Mouse (Mus musculus) forebrain, embryonic 13.5 days (tissue): ENCODE results near the gene Gtf2ird1. TPM values are rescaled to one million over a fixed set of nuclear protein-coding genes. Genes with fewer than 3 reads are reported as not detected.

Source experiments
- ATAC-seq: fragments of 200-750 bp; cut with Nextera tagmentation; 2 replicates; pipeline ENCODE4 v1.8.0; 2017
- H3K27ac ChIP-seq: fragments of 300-500 bp; sonication (generic); 2 replicates; pipeline ENCODE4 v1.5.1; 2015; ENCODE audit warnings: inconsistent platforms, mild to moderate bottlenecking, moderate library complexity
- H3K27me3 ChIP-seq: fragments of 300-500 bp; sonication (generic); 2 replicates; pipeline ENCODE4 v1.6.1; 2015; ENCODE audit warnings: mild to moderate bottlenecking, inconsistent platforms
- H3K36me3 ChIP-seq: fragments of 300-500 bp; sonication (generic); 2 replicates; pipeline ENCODE4 v1.6.1; 2015; ENCODE audit warnings: mild to moderate bottlenecking, inconsistent platforms; ENCODE audit not compliant: poor library complexity, severe bottlenecking
- H3K4me1 ChIP-seq: fragments of 300-500 bp; sonication (generic); 2 replicates; pipeline ENCODE4 v1.6.1; 2015; ENCODE audit warnings: inconsistent platforms
- H3K4me2 ChIP-seq: fragments of 300-500 bp; sonication (generic); 2 replicates; pipeline ENCODE4 v1.6.1; 2015; ENCODE audit warnings: inconsistent platforms, mild to moderate bottlenecking, moderate library complexity
- H3K4me3 ChIP-seq: fragments of 300-500 bp; sonication (generic); 2 replicates; pipeline ENCODE4 v1.5.1; 2015; ENCODE audit warnings: mild to moderate bottlenecking, inconsistent platforms
- H3K9ac ChIP-seq: fragments of 300-500 bp; sonication (generic); 2 replicates; pipeline ENCODE4 v1.6.1; 2015; ENCODE audit warnings: mild to moderate bottlenecking, inconsistent platforms
- H3K9me3 ChIP-seq: fragments of 300-500 bp; sonication (generic); replicated peaks from 2 replicates; pipeline ENCODE4 v1.6.1; 2016; ENCODE audit warnings: inconsistent platforms
- WGBS: fragments of 180-500 bp; shearing (Covaris S2); methylation state at CpG from one replicate; pipeline ENCODE4 v1.1.7; 2015; 5-methylcytosine and 5-hydroxymethylcytosine counted together
- microRNA-seq: library from miRNA; unstranded; fragments of <30 nt; microRNA quantifications from one replicate; pipeline ENCODE4, GENCODE M21; 2016
- polyA plus RNA-seq: library from polyadenylated mRNA; unstranded; fragments of >200 nt; fragmentation: Nextera tagmentation; extraction: Ambion mirVana; gene quantifications from 2 replicates; pipeline ENCODE4 v1.2.1, GENCODE M21; 2015

Gene Gtf2ird1
- polyA plus RNA-seq, 1 experiment from 2014 or later = 72.9 TPM

DNA sequence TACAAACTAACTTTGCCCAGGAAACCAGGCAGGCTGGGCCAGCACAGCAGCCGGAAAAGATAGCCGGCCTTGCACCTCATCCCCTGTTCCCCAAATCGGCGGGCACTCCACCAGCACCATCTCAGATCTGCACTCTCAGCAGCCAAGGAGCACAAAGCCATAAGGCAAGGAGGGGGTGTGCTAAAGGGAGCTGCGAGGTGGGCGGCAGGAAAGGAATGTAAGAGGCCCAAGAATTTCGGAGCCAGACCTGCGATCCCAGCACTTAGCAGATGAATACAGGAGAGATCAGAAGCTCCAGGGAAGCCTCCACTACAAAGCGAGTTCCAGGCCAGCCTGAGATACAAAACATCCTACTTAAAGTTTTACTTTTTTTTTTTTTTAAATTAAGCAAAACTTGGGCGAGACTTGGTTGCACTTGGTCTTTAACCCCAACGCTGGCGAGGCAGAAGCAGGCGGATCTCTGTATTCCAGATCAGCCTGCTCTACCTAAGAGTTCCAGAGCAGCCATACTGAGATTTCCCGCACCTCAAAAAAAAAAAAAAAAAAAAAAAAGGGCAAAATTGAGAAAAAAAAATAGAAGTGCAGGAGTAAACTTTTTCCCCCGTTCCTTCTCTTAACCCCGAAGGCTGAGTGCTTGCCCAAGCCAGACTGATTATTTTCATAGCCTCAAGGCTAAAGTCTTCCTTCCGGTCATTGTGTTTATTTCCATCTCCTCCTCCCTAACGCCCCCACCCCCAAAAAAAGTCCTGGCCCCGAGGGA is 143.6 kb downstream of the Gtf2ird1 start:
- no peak for ATAC-seq
- peaks cover 34% of the 10 kb centered on the region for H3K36me3 ChIP-seq
- H3K27ac ChIP-seq = peak overlapping the region; percentile 98
- H3K9me3 ChIP-seq = no peaks in the 10 kb centered on the region
- peak overlapping the region; percentile 95 for H3K9ac ChIP-seq
- peak overlapping the region; percentile 69 for H3K4me3 ChIP-seq
- no peaks in the 10 kb centered on the region for H3K27me3 ChIP-seq
- peaks cover 47% of the 10 kb centered on the region for H3K4me1 ChIP-seq
- peak overlapping the region; percentile 79 for H3K4me2 ChIP-seq
- WGBS = 2% methylated on average over 19 of the region's 19 CpGs

DNA sequence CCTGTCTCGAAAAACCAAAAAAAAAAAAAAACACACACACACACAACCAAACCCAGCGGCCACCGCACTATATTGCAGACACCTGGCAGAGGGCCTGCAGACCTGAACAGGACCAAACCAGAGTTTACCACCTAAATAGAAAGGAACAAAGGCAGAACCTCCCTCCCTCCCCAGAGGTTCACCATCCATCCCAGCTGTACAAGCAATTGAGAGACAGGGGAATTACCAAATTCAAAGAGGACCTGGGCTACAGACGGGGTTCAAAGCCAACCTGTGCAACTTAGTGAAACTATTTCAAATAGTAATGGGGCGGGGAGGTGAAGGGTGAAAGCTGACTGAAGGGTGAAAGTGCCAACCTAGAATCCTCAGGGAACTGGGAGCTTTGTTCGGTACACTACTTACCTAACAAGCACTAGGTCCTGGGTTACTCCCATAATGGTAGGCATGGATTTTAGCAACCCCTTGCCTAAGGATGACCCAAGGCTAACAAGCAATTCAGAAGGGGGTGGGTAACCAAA is 144.6 kb downstream of the Gtf2ird1 start:
- ATAC-seq = no peak
- Histone ChIP-seq H3K36me3 (peaks cover 42% of the 10 kb centered on the region), H3K27ac (peak overlapping the region; percentile 98), H3K9me3 (no peaks in the 10 kb centered on the region), H3K27me3 (no peaks in the 10 kb centered on the region), H3K4me3 (peak overlapping the region; percentile 69), H3K4me2 (peak overlapping the region; percentile 79), H3K9ac (peak overlapping the region; percentile 95), H3K4me1 (peaks cover 46% of the 10 kb centered on the region)
- 62% methylated on average over 6 of the region's 6 CpGs for WGBS

DNA sequence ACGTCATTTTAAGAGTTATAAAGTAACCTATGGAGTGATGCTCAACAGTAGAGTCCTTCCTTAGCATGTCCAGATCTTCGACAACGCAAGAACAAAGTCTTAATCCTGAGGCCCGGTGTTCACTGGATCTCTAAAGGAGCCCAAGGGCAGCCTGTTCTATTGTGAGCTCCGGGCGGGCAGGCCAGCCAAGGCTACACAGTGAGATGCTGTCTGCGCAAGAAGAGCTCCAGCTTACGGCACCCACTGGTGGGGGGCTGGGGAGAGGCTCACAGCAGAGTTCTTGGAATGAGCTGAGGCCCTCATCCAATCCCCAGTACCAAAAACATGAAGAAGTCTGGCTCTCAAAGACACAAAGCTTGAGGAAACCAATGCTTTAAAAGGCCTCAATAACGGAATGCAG is 146.3 kb downstream of the Gtf2ird1 start:
- no peak overlapping the region for H3K4me2 ChIP-seq
- no peak for ATAC-seq
- H3K9me3 ChIP-seq = no peaks in the 10 kb centered on the region

DNA sequence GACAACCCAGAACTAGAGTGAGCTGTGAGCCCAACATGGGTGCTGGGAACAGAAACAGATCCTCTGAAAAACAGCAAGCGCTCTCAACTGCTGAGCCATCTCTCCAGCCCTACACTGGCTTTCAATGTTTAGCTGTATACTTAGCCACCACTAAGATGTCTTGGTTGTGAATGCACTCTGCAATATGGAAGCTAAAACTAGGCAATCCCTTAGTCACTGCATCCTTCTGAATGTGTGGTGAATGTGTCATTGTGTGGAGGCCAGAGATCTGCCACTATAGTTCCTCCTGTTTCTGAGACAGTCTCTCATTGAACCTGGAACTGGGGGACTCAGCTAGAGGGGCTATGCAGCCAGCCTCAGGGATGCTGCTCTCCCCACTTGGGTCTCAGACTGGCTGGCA is 147.2 kb downstream of the Gtf2ird1 start:
- WGBS = 100% methylated on average over 1 of the region's 1 CpGs
- ATAC-seq = no peak
- H3K4me3 ChIP-seq = no peak overlapping the region
- no peaks in the 10 kb centered on the region for H3K9me3 ChIP-seq
- peaks cover 29% of the 10 kb centered on the region for H3K4me1 ChIP-seq
- no peak overlapping the region for H3K9ac ChIP-seq
- no peak overlapping the region for H3K27ac ChIP-seq
- peaks cover 63% of the 10 kb centered on the region for H3K36me3 ChIP-seq
- H3K27me3 ChIP-seq = no peaks in the 10 kb centered on the region
- H3K4me2 ChIP-seq = no peak overlapping the region

More for the DNA sequence above, 146.3 kb downstream of the Gtf2ird1 start:
- H3K4me1 ChIP-seq = peaks cover 28% of the 10 kb centered on the region
- no peak overlapping the region for H3K27ac ChIP-seq
- H3K36me3 ChIP-seq = peaks cover 56% of the 10 kb centered on the region
- H3K4me3 ChIP-seq = no peak overlapping the region
- no peaks in the 10 kb centered on the region for H3K27me3 ChIP-seq
- H3K9ac ChIP-seq = no peak overlapping the region
- 95% methylated on average over 9 of the region's 9 CpGs for WGBS

Small RNA genes lying within 50 kb of the gene (microRNA-seq; reads per million reads assigned to microRNA genes)
- gene Gm26340 (not detected), gene Mir3965 (not detected)

Other genes with a start within 250 kb of the Gtf2ird1 start
- gene Ncf1, start 227.1 kb downstream of the Gtf2ird1 start, polyA plus RNA-seq = 1.5 and 1.8 TPM in 2 replicates
- gene Gtf2i, start 142.0 kb downstream of the Gtf2ird1 start, polyA plus RNA-seq = 181 and 195 TPM in 2 replicates
- 9.4 and 11.4 TPM in 2 replicates for gene Clip2, start 95.7 kb upstream of the Gtf2ird1 start, polyA plus RNA-seq
- gene Syna, start 103.5 kb upstream of the Gtf2ird1 start, polyA plus RNA-seq = 0.31 and 0.52 TPM in 2 replicates
- 285 and 304 TPM in 2 replicates for gene Rfc2, start 124.7 kb upstream of the Gtf2ird1 start, polyA plus RNA-seq
- gene Lat2, start 158.3 kb upstream of the Gtf2ird1 start, polyA plus RNA-seq = 3.4 and 5.3 TPM in 2 replicates
- gene Eif4h, start 182.8 kb upstream of the Gtf2ird1 start, polyA plus RNA-seq = 402 and 441 TPM in 2 replicates
- gene Limk1, start 231.9 kb upstream of the Gtf2ird1 start, polyA plus RNA-seq = 13.8 and 14.1 TPM in 2 replicates